Mouse (Mus musculus): ENCODE results near the gene Lama4.

- no peak for TF ChIP-seq CTCF (conservative IDR thresholded peaks at IDR 0.05; ENCODE audit: low read length)
- no peak for TF ChIP-seq NANOG (IDR thresholded peaks at IDR 0.05; ENCODE audit: borderline replicate concordance, low read length)
Observed at GRCm38 (mm10) chr10:38972221-38972946, 7.1 kb downstream of the Lama4 start.
